Mouse (Mus musculus): ENCODE data around the gene Tbc1d9b.

Tbc1d9b gene

DNA sequence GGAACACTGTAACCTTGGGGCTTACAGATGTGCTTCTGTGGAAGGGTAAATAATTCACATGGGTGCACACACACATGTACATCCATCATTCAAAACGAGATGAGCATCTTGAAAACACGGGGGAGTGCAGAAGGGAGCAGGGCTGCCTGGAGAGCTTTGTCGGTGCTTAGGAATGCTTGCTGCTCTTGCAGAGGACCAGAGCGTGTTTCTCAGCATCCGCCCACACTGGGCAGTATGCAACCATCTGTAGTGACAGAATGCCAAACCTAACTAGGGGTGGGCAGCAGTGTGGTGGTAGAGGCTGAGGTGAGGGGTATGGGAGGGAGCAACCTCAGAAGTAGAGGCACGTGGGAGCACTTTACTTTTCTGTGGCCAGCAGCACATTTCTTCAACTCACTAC is 45.9 kb downstream of the Tbc1d9b start:
- no peak for DNase-seq

DNA sequence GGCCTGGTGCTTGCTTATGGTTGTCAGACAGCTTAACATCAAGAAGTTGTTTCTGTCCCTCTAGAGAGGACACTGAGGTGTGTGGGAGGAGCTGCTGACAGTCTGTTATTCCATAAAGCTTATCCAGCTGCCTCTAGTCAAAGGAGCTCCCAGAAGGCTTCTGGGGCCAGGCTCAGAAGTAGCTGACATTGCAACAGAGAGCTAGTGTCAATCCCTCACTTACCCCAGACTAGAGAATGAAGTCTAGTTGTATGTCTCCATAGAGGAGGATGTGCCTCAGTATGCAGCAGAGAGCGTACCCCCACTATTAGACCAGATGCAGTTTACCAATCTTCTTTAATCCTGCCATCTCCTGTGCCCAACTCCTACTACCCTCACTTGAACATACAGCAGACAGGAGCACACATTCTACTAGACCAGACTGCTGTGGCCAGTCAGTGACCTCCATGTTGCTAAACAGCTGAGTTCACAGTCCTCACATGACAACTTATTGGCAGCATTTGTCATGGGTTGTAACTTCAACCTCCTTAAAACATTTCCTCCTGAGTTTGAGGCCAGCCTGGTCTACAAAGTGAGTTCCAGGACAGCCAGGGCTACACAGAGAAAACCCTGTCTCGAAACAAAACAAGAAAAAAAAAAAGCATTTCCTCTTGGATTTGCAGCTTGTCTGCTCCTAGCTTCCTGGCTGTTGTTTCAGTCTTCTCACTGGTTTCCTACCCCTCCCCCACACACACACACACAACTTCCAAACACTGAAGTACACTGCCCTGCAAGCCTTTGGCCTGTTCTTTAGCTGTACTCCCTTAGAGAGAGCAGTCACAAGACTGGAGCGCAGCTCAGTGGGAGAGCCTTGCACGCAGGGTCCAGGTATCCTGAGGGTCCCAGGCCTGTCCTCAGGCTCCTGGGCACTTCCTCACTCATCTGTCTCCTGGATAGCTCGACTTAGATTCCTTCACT is 47.6 kb downstream of the Tbc1d9b start:
- peak; percentile 62 for DNase-seq

DNA sequence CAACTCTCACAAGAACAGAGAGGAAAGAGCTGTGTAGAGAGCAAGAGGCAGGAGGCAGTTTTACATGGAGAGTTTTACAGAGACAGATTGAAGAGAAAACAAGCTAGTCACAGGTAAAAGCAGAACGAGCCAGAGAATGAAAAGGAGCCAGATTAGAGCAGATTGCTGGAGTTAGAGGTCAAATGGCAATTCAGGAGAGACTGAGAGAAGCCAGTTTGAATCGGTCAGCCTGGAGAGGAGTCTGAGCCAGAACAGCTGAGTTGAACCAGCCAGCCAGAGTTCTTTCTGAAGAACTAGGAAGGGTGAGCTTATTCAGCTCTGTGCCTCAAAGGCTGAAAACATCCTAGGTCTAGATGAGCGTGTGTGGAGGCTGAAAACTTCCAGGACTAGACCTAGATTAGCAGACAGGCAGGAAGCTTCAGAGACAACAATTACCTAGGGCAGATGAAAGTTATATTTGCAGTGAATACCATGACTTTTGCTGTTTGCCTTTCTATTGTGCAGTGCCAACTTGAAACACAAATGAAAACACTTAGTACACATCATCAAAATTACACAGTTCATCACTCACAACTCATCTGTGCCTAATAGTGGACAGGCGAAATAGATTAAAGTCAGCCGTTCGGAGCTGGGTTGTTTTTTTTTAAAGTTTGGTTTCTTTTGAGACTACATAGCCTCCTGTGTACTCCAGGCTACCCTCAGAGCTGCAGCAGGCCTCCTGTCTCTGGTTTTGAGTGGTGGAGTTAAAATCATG is 49.5 kb downstream of the Tbc1d9b start:
- DNase-seq: no peak

DNA sequence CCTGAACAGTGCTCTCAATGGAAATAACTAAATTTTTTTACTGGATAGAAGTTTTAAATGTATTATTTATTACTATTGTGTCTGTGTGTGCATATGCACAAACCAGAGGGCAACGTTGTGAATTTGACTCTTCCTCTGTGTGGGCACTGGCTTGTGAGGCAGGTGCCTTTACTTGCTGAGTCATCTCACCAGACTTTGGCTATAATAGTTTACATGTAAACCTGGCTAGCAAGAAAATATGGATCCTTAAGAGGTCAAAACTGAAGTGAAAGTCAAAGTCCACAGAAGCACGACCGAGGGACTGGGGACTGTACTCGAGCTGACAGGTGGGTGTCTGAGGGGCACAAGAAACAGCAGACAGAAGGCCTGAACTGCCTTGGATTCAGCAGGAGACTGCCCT is 51.5 kb downstream of the Tbc1d9b start:
- DNase-seq: peak; percentile 65

DNA sequence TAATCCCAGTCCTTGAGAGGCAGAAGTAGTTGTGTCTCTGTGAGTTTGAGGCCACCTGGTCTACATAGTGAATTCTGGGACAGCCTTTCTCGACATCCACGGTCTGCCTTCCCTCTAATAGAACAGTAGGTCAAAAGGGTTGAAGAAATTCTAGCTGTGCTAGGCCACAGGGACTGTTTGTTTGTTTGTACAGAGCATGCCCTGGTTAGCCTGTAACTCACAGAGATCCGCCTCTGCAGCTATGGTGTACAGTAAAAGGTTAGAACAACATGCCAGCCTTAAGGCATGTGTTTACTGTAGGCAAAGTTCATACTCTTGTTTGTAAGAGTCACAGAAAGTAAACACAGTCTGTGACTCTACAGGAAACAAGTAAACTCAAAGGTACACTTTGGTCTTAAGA is 53.6 kb downstream of the Tbc1d9b start:
- DNase-seq: peak; percentile 74

DNA sequence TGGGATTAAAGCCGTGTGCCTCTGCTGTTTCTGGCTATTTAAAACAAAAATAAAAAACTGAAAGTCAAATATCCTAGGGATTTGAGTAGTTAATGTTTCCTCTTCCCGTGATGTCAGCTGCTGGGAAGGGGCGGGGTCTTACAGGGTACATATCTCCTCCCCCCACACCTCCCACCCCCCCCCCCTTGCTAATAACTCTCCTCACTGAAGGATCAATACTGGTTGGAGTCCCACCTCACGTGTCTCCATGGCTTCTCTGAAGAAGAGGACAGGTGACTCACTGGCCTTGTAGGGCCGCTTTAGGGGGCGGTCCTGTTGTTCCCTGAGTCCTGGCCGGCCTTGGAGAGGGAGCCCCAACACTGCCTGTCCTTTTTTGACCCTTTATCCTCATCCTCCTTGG is 57.5 kb downstream of the Tbc1d9b start:
- DNase-seq: no peak

DNA sequence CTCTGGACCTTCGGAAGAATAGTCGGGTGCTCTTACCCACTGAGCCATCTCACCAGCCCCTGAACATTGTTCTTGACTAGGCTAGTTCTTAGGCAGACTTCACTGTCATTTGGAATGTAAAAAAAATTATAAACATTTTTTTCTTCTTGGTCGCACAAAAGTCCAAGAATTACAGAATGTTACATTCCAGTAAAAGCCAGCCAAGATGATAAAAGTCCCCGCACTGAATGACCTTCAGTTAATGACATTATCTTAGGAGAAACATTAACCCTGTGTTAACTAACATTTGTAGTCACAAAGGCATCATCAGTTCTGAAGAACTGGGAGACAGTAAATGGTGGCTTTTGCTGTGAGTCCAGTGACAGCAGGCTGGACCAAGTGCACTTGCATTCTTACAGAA is 59.2 kb downstream of the Tbc1d9b start:
- DNase-seq: peak; percentile 70

DNA sequence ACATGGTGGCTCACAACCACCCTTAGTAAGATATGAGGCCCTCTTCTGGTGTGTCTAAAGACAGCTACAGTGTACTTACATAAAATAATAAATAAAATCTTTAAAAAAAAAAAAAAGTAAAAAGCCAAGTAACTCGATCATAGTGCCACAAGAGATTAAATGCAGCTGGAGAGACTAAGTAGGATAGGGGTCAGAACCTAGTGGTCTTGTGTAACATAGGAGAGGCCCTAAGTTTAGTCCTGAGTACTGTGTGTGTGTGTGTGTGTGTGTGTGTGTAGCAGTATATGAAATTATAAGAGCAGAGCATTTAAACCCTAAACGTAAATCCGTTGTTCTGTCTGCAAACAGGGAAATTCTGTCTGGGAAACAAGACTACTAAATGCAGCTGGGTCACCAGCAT is 61.1 kb downstream of the Tbc1d9b start:
- DNase-seq: no peak

DNA sequence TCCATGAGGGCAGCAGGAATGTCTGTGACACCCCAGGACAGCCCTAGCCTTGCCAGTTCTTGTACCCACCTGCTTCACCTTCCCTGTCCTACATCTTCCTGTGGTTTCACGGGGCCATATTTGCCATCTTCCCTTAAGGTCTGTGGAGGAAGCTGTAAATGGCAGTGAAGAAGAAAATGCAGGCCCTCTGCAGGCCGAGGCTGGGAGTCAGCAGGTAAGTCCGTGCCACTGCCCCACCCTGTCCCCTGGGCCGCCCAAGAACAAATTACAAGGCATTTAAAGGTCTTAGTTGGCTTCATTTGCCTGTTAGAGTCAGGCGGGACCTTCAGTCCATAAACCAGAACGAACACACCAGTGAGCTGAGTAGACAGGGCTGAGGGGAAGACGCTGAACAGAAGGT is 62.9 kb downstream of the Tbc1d9b start:
- no peak for DNase-seq

DNA sequence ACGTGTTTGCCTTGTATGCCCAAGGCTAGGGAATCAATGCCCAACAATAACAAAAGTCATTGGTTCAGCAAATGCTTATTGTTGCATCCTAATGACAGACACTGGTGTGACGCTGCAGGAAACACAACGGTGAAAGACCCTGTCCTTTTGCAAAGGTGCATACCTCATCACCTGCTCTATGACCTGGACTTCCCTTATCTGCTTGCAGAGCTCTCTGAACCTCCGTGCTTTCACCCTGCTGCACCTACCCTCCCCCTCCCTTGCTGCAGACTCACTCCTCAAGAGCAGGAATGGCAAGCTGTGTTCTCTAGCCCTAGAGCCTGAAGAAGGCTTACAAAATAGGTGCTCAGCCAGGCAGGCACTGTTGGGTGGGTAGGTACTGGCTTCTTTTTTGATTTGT is 63.6 kb downstream of the Tbc1d9b start:
- no peak for DNase-seq

DNA sequence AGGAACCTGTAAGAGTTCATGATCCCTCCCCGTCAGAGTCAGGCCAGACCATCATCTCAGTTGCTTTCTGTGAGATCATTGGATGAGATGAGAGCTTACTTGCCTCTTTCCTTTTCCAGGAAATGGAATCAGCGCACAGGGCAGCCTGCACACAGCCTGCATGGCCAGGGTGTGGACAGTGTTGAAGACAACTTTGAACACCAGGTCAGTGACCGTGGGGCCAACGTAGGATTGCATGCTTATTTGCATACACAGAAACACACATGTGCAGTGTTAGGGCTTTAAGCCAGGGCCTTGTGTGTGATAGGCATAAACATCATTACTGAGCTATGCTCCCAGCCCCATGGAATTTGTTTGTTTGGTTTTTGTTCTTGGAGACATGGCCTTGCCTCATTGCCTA is 66.3 kb downstream of the Tbc1d9b start:
- DNase-seq: no peak

DNA sequence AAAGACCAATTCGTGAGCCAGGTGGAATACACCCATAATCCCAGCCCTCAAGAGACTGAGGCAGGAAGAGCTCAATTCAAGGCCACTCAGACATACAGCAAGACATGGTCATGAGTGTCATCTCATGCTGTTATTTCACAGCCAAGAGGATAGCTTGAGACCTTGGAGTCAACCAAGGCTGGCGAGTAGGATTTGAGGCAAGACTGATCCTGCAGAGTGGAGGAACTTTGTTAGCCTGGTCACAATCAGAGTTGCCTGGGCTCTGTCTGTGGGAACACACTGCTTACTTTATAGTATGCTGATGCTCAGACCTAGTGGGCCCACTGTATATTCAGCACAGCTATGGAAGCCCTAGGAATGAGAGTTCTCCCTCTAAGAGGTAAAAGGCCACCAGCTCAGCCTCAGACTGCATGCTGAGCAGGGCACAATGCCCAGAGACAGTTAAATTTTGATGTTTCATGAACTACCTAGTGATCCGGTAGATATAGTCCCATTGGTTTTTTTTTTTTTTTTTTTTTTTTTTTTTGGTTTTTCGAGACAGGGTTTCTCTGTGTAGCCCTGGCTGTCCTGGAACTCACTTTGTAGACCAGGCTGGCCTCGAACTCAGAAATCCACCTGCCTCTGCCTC is 67.1 kb downstream of the Tbc1d9b start:
- DNase-seq: peak; percentile 56

DNA sequence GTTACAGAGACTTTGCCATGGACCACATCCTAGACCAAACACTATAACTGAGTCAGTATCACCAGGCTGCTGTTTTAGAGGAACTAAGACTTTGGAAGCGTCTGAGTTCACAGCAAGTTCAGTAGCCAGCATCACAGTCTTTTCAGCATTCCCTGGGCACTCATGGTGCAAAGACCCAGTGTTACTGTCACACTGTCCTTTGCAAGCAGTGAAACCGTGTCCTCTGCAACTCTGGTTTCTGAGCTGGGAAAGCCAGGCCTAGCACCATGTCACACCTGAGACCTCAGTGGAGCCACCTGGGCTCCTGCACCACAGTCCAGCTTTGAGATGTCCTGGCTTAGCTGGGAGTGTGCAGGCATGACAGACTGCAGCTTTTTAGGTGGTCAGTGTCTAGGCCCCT is 67.7 kb downstream of the Tbc1d9b start:
- DNase-seq: no peak

DNA sequence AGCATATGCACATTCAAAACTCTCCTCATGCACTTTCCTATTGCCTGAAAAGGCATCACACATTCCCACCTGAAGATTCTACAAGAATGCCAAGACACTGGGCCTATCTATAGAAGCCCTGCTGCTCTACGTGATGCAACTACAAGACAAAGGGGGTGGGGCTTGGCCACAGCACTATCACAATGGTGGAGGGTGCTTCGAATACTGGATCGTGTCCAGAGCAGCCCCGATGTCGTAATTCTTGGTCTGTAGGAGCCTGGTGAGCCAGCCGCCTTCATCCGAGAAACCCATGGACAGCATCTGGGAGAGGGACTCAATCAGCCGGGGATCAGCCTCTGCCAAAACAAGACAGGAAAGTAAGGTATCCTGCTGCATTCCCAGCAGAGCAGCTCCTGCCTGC is 69.4 kb downstream of the Tbc1d9b start:
- DNase-seq: no peak

DNA sequence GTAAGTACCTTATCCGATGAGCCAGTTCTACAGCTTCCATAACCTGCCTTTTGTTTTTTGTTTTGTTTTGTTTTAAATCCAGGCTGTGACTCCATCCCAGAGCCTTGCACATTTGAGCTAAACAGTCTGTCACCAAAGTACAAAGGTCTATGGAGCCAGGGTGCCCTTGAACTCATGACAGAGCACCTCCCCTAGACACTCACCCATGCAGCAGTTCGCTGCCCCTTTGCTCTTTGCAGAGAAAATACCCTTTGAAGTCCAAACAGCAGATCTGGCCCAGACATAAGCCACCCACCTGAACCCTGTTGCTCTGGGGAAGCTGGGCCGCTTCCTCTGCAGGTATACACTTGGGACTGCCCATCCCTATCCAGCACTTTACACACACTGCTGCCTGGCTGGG is 70.4 kb downstream of the Tbc1d9b start:
- peak; percentile 49 for DNase-seq

DNA sequence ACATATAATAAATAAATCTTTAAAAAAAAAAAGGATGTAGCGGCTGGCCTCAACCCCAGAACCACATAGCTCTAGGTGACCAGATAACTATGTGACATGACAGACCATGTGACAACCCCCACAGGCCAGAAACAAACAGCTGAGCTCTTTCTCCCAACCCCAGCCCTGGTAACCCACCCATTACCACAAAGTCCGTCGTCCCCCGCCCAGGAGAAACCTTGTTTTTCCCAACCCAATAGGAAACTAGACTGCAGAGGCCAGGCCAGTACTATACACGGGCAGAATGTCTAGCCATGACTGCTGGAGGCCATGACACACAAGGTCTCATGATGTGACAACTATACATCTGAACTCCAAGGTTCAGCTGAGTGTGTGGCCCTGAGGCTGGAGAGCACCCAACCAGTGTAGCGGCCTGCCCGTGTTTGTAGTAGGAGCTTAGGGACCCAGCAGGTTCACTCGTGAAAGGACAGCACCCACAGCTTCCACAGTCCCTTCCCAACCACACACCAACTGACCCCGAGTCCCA is 72.2 kb downstream of the Tbc1d9b start:
- no peak for DNase-seq

DNA sequence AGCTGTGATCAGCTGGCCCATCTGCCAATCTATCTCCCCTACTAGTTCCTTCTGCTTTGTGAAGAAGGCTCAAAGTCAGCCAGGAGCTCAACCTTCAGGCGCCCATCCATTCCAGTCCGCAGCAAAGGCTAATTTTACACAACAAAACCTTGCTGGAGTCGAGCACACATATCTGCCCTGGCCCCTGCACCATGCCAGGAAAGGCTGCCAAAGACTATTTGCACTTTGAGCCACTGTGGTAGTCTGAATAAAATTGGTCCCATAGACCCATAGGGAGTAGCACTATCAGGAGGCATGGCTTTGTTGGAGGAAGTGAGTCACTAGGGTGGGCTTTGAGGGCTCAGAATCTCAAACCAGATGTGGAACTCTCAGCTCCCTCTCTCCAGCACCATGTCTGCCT is 74.2 kb downstream of the Tbc1d9b start:
- peak; percentile 61 for DNase-seq

DNA sequence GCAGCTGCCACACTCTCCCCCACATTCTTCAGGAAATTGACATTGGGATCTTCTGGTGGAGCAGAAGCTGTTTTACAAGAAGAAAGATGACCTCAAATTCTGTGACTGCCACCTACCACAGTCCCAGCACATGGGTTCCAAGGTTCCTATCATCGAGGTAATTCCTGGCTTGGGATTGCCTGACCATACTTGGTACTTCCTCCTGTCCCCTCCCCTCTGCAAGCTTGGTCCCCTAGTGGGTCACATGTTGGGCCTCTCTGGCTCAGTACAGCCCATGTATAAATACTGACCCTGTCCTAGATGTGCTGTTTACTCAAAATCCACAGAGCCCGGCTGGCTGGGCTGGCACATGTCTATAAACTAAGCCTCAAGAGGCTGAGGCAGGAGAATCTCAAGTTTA is 74.8 kb downstream of the Tbc1d9b start:
- no peak for DNase-seq

DNA sequence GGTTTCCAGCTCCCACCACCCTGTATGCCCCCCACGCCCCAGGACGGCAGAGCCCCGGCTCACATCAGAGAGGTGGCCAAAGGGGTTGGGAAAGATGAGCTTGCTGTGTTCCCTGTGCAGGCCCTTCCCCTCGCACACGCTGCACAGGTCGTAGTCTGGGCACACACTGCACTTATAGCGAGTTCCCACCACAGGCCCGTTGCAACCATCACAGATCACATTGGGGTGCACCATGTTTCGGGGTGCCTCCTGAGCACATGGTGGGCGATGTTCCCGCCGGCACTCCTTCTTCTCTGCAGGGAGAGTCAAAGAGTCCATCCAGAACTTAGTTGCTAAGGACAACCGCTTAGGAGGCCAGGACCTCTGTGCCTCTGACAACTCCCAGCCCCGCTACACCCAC is 76.1 kb downstream of the Tbc1d9b start:
- no peak for DNase-seq

DNA sequence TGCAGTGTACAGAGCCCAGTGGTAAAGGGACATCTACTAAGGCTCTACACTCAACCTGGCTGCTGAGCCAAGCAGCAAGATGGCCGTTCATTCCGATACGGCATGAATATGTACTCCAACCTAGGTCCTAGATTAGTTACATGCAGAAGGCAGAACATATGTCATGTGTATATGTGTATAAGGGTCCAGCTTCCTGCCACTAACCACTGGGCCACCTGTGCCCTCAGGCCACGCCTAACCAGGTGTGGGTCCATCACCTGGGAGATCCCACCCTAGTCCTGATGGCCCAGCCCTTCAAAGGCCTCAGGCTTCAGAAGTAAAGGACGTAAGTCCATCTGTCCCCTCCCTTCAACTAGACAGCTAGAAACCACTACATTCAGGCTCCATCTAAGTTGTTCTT is 76.8 kb downstream of the Tbc1d9b start:
- DNase-seq: no peak

DNA sequence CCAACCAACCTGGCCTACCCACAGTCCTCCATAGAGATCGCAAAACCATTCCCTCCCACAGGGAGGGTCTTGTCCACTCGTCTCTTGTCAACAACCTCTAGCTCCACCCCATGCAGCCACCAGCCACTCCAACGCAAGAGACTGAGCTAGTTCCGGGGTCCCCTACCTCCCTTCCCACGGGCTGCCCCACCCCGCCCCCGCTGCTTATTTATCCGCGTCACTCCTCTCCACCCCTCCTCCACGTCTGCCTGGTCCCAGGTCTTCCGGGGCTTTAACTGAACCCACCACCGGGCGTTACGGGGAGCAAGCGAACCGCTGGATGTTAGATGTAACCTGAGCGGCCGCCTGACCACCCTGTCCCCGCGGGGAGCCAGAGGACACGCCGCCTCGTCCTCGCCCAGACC is 78.9 kb downstream of the Tbc1d9b start:
- peak; percentile 94 for DNase-seq

DNA sequence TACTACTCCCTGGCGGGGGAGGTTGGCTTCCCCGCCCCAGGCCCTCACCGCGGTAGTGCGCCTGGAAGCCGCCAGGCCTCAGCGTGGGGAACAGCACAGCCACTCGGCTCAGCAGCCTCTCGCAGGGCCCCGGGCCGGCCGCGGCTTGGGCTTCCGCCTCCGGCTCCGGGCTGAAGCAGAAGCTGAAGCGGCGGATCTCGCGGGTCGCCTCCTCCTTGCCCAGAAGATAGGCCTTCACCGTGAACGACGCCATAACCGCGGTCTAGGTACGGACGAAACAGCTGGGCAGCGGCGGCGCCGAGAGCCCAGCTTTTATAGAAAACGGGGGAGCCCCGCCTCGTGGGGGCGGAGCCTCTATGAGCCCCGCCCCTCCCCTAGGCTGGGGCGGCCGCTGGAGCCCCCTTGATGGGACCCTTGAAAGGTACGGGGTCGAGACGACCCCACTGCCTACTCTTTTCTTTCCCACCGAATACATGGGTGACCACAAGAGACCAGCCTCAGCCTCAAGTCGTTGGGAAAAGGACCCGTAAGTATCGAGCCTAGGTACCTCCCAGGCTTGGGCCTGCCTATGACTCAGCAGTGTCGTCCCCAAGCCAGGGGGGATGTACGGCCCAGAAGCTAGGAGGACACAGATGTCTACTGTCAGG is 79.4 kb downstream of the Tbc1d9b start, which contains the start of the genes Sqstm1 and Mgat4b:
Sqstm1 (minus strand) TSS at position 323 of the 647 bp plus-strand sequence.
Mgat4b (plus strand) TSS at position 386 of the 647 bp plus-strand sequence.
- DNase-seq: peak; percentile 84

Measured in kidney, adult 9 months (tissue).